Mouse (Mus musculus) embryonic facial prominence, embryonic 13.5 days (tissue): ENCODE data around the gene Efna5. TPM values are rescaled to one million over a fixed set of nuclear protein-coding genes. Genes with fewer than 3 reads are reported as not detected.

Source experiments
- ATAC-seq: fragments of 200-750 bp; cut with Nextera tagmentation; 2 replicates; pipeline ENCODE4 v1.8.0; 2017; ENCODE audit warnings: low read depth; ENCODE audit not compliant: insufficient number of reproducible peaks, insufficient read depth, low FRiP score, low TSS enrichment
- H3K27ac ChIP-seq: fragments of 300-500 bp; sonication (generic); 2 replicates; pipeline ENCODE4 v1.5.1; 2015; ENCODE audit warnings: moderate library complexity, mild to moderate bottlenecking, inconsistent platforms
- H3K27me3 ChIP-seq: fragments of 300-500 bp; sonication (generic); 2 replicates; pipeline ENCODE4 v1.6.1; 2015; ENCODE audit warnings: mild to moderate bottlenecking, inconsistent platforms
- H3K36me3 ChIP-seq: fragments of 300-500 bp; sonication (generic); 2 replicates; pipeline ENCODE4 v1.6.1; 2015; ENCODE audit warnings: mild to moderate bottlenecking, inconsistent platforms
- H3K4me1 ChIP-seq: fragments of 300-500 bp; sonication (generic); 2 replicates; pipeline ENCODE4 v1.6.1; 2015; ENCODE audit warnings: inconsistent platforms
- H3K4me2 ChIP-seq: fragments of 300-500 bp; sonication (generic); 2 replicates; pipeline ENCODE4 v1.6.1; 2015; ENCODE audit warnings: moderate library complexity, mild to moderate bottlenecking, inconsistent platforms
- H3K4me3 ChIP-seq: fragments of 300-500 bp; sonication (generic); 2 replicates; pipeline ENCODE4 v1.5.1; 2015; ENCODE audit warnings: mild to moderate bottlenecking, inconsistent platforms
- H3K9ac ChIP-seq: fragments of 300-500 bp; sonication (generic); 2 replicates; pipeline ENCODE4 v1.6.1; 2015; ENCODE audit warnings: mild to moderate bottlenecking, inconsistent platforms
- H3K9me3 ChIP-seq: fragments of 300-500 bp; sonication (generic); 2 replicates; pipeline ENCODE4 v1.6.1; 2016; ENCODE audit warnings: inconsistent platforms
- WGBS: fragments of 180-500 bp; shearing (Covaris S2); methylation state at CpG from one replicate; pipeline ENCODE4 v1.1.7; 2015; ENCODE audit warnings: mixed read lengths; 5-methylcytosine and 5-hydroxymethylcytosine counted together
- polyA plus RNA-seq: library from polyadenylated mRNA; unstranded; fragments of >200 nt; fragmentation: Nextera tagmentation; extraction: Ambion mirVana; gene quantifications from 2 replicates; pipeline ENCODE4 v1.2.1, GENCODE M21; 2015

Gene Efna5
- polyA plus RNA-seq, 1 experiment from 2014 or later, result 109 TPM

- WGBS, result 18% methylated on average over 2 of the region's 2 CpGs
- no peak for ATAC-seq
- H3K27me3 ChIP-seq, result no peaks in the 10 kb centered on the region
- H3K4me2 ChIP-seq, result peak overlapping the region; percentile 44
- peaks cover 47% of the 10 kb centered on the region for H3K4me1 ChIP-seq
- no peak overlapping the region for H3K4me3 ChIP-seq
- H3K27ac ChIP-seq, result peak overlapping the region; percentile 29; the same call in 1 of the 2 replicates
- H3K9me3 ChIP-seq, result no peaks in the 10 kb centered on the region
- no peaks in the 10 kb centered on the region for H3K36me3 ChIP-seq
- H3K9ac ChIP-seq, result no peak overlapping the region
These were observed 62.8 kb downstream of the Efna5 start for GRCm38 (mm10) chr17:62818337-62818736.

GRCm38 (mm10) chr17:62816879-62817278 is 64.2 kb downstream of the Efna5 start:
- H3K27me3 ChIP-seq, result no peaks in the 10 kb centered on the region
- H3K4me3 ChIP-seq, result no peak overlapping the region
- H3K27ac ChIP-seq, result no peak overlapping the region
- H3K36me3 ChIP-seq, result no peaks in the 10 kb centered on the region
- 71% methylated on average over 10 of the region's 10 CpGs for WGBS
- H3K9me3 ChIP-seq, result no peaks in the 10 kb centered on the region
- no peak overlapping the region for H3K9ac ChIP-seq
- H3K4me2 ChIP-seq, result no peak overlapping the region
- peaks cover 46% of the 10 kb centered on the region for H3K4me1 ChIP-seq
- no peak for ATAC-seq

DNA sequence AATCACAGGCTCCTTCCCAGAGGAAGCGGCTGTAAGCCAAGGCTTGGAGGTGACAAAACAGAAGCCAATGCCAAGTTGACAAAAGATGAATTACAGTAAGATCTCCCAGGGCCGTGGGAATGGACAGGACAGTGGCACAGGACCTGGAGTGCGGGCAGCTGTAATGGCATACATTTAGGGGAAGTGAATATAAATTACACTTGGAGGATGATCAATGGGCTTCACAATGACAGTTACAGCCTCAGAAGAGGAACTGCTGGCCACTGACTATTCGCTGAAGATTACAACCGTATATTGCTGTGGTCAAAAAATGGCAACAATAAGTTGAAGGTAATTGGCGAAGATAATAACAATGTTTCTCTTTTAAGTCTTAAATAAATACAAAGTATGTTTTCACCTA is 67.7 kb downstream of the Efna5 start:
- Histone ChIP-seq H3K9ac (no peak overlapping the region), H3K4me3 (no peak overlapping the region), H3K4me2 (no peak overlapping the region), H3K27me3 (no peaks in the 10 kb centered on the region), H3K4me1 (peaks cover 20% of the 10 kb centered on the region), H3K9me3 (no peaks in the 10 kb centered on the region), H3K36me3 (no peaks in the 10 kb centered on the region), H3K27ac (no peak overlapping the region)
- 88% methylated on average over 6 of the region's 6 CpGs for WGBS
- no peak for ATAC-seq

GRCm38 (mm10) chr17:62807891-62808290 is 73.2 kb downstream of the Efna5 start:
- no peak overlapping the region for H3K9ac ChIP-seq
- WGBS, result 86% methylated on average over 4 of the region's 4 CpGs
- peaks cover 8% of the 10 kb centered on the region for H3K4me1 ChIP-seq
- H3K9me3 ChIP-seq, result no peaks in the 10 kb centered on the region
- H3K27me3 ChIP-seq, result no peaks in the 10 kb centered on the region
- no peak overlapping the region for H3K4me3 ChIP-seq
- no peak for ATAC-seq
- H3K4me2 ChIP-seq, result no peak overlapping the region
- H3K36me3 ChIP-seq, result no peaks in the 10 kb centered on the region
- H3K27ac ChIP-seq, result no peak overlapping the region

DNA sequence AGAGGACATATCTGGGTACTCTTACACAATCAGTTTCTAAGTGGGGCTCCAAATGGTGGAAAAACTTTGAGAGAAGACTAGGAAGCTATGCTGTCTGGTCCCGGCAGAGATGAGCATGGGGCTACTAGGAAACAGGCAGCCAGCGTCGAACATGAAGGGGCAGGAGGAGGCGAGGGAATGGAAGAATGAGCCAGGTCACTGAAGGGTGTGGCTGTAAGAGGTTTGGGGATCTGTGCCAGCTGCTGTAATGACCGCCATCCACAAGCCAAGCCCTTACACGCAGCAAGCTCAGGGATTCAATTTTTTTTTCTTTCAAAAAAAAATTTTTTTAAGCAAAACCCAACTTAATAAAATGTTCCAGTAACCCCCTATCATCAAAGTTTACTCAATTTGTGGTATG is 74.5 kb downstream of the Efna5 start:
- H3K27me3 ChIP-seq, result no peaks in the 10 kb centered on the region
- H3K4me2 ChIP-seq, result no peak overlapping the region
- no peak overlapping the region for H3K27ac ChIP-seq
- no peaks in the 10 kb centered on the region for H3K9me3 ChIP-seq
- 75% methylated on average over 6 of the region's 6 CpGs for WGBS
- no peak overlapping the region for H3K9ac ChIP-seq
- ATAC-seq, result no peak
- H3K36me3 ChIP-seq, result no peaks in the 10 kb centered on the region
- H3K4me1 ChIP-seq, result peaks cover 8% of the 10 kb centered on the region
- H3K4me3 ChIP-seq, result no peak overlapping the region

DNA sequence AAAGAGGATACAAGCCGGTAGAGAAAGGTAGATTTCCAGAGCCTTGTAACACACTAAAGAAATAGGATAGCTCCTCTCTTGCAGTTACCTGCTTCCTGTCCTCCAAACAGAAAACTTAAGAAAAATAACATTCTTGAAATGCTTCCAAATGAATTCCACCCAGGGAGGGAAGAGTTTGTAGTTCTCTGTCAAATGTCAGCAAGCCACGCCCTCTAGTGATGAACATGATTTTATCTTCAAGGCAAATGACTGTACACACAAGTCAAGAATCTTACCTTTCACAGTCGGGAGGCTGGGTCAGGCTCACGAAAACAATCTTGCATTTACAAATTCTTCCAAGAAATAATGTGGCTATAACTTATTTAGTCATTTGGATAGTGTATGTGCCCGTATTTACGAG is 78.4 kb downstream of the Efna5 start:
- H3K4me2 ChIP-seq, result no peak overlapping the region
- peaks cover 8% of the 10 kb centered on the region for H3K4me1 ChIP-seq
- no peaks in the 10 kb centered on the region for H3K27me3 ChIP-seq
- H3K36me3 ChIP-seq, result no peaks in the 10 kb centered on the region
- H3K27ac ChIP-seq, result no peak overlapping the region
- ATAC-seq, result no peak
- WGBS, result 62% methylated on average over 6 of the region's 6 CpGs
- no peak overlapping the region for H3K9ac ChIP-seq
- no peak overlapping the region for H3K4me3 ChIP-seq
- H3K9me3 ChIP-seq, result no peaks in the 10 kb centered on the region

GRCm38 (mm10) chr17:62797272-62797671 is 83.8 kb downstream of the Efna5 start:
- H3K27me3 ChIP-seq, result no peaks in the 10 kb centered on the region
- no peak overlapping the region for H3K27ac ChIP-seq
- no peaks in the 10 kb centered on the region for H3K9me3 ChIP-seq
- no peak overlapping the region for H3K9ac ChIP-seq
- H3K4me2 ChIP-seq, result no peak overlapping the region
- WGBS, result 95% methylated on average over 3 of the region's 3 CpGs
- H3K36me3 ChIP-seq, result no peaks in the 10 kb centered on the region
- peaks cover 15% of the 10 kb centered on the region for H3K4me1 ChIP-seq
- ATAC-seq, result no peak
- H3K4me3 ChIP-seq, result no peak overlapping the region

DNA sequence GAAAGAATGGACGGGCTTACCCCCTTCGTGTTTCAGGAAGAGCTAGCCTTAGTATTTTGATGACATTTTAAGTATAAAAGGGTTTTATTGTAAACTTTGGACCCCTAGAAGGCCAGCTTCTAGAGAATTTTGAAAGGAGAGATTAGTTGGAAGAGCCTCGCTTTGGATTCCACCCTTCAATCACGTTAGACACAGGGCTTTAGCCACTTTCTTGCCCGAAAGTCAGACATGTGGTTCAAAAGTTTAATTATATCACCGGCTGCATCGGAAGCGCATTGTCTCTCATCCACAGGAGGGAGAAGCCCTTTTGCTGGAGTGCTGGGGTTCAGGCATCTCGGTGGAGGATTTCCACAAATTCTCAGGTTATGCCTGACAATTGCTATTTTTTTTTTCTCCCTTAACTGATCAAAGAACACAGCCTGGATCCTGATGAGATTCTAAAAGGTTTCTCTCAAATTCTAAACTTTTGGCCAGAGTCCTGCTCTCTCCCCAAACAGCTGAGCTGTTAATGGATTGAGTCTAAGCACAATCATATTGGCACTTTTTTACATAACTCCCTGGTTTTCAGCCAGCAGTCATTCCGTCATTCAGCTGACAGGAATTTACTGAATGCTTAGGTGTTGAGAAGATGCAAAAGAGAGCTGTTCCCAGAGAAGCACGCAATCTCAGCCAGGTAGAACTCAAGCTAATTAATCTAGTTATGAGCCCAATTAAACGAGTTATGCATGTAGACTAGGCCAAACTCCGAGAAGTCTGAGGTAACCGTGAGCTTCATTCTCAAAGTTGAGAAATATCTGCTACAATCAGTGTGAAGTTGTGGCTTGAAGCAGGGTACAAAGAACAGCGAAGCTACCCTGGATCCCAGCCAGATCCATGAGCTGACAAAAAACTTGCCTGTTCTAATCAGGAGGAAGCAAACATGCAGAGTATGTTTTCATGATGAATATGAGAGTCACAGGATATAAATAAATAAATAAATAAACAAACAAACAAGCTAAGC is 91.5 kb downstream of the Efna5 start:
- Histone ChIP-seq H3K27ac (no peak overlapping the region), H3K27me3 (no peaks in the 10 kb centered on the region), H3K9ac (no peak overlapping the region), H3K36me3 (no peaks in the 10 kb centered on the region), H3K4me2 (peak overlapping the region; percentile 32), H3K4me3 (no peak overlapping the region), H3K4me1 (peaks cover 56% of the 10 kb centered on the region), H3K9me3 (no peaks in the 10 kb centered on the region)
- no peak for ATAC-seq
- WGBS, result 27% methylated on average over 15 of the region's 15 CpGs

GRCm38 (mm10) chr17:62788783-62789182 is 92.3 kb downstream of the Efna5 start:
- Histone ChIP-seq H3K9me3 (no peaks in the 10 kb centered on the region), H3K9ac (no peak overlapping the region), H3K27ac (no peak overlapping the region), H3K36me3 (no peaks in the 10 kb centered on the region), H3K27me3 (no peaks in the 10 kb centered on the region), H3K4me2 (peak overlapping the region; percentile 32), H3K4me3 (no peak overlapping the region), H3K4me1 (peaks cover 62% of the 10 kb centered on the region)
- ATAC-seq, result no peak
- WGBS, result 36% methylated on average over 6 of the region's 6 CpGs

DNA sequence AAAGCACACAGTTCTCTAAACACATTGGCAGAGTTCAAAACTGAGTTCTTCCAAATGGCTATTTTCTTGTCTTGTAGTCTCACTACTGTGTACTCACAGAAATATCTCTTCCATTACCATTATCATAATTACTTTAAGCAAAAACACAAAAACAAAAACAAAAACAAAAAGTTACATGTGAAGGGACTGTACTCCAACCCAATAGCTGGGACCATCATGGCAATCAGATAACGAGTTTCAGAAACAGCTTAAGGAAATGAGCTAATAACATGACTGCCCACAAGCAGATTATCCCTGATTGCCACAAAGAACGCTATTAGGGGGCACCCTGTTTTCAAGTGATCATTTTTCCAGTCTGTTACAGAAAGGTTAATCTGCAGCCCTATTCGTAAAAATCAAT is 93.3 kb downstream of the Efna5 start:
- H3K27ac ChIP-seq, result no peak overlapping the region
- H3K9me3 ChIP-seq, result no peaks in the 10 kb centered on the region
- H3K4me1 ChIP-seq, result peaks cover 63% of the 10 kb centered on the region
- no peak overlapping the region for H3K4me3 ChIP-seq
- H3K36me3 ChIP-seq, result no peaks in the 10 kb centered on the region
- 27% methylated on average over 3 of the region's 3 CpGs for WGBS
- no peak overlapping the region for H3K4me2 ChIP-seq
- ATAC-seq, result no peak
- no peak overlapping the region for H3K9ac ChIP-seq
- H3K27me3 ChIP-seq, result no peaks in the 10 kb centered on the region

DNA sequence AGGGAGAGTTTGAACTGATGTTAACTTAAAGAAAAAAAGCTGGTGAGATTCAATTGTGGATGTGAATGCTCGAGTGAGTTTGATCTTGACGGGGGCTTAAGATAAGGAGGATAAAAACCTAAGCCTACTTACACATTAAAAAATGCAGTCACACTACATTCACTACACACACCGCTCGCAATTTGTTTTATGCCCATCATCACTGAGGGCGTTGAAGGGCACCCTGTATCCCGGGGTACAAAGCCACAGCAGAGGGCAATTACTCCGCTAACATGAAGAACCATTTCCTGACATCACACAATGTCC is 94.6 kb downstream of the Efna5 start:
- WGBS, result 61% methylated on average over 7 of the region's 7 CpGs
- H3K27ac ChIP-seq, result no peak overlapping the region
- H3K9me3 ChIP-seq, result no peaks in the 10 kb centered on the region
- H3K4me1 ChIP-seq, result peaks cover 66% of the 10 kb centered on the region
- H3K4me2 ChIP-seq, result no peak overlapping the region
- no peak overlapping the region for H3K4me3 ChIP-seq
- H3K9ac ChIP-seq, result no peak overlapping the region
- ATAC-seq, result no peak
- H3K36me3 ChIP-seq, result no peaks in the 10 kb centered on the region
- H3K27me3 ChIP-seq, result no peaks in the 10 kb centered on the region

DNA sequence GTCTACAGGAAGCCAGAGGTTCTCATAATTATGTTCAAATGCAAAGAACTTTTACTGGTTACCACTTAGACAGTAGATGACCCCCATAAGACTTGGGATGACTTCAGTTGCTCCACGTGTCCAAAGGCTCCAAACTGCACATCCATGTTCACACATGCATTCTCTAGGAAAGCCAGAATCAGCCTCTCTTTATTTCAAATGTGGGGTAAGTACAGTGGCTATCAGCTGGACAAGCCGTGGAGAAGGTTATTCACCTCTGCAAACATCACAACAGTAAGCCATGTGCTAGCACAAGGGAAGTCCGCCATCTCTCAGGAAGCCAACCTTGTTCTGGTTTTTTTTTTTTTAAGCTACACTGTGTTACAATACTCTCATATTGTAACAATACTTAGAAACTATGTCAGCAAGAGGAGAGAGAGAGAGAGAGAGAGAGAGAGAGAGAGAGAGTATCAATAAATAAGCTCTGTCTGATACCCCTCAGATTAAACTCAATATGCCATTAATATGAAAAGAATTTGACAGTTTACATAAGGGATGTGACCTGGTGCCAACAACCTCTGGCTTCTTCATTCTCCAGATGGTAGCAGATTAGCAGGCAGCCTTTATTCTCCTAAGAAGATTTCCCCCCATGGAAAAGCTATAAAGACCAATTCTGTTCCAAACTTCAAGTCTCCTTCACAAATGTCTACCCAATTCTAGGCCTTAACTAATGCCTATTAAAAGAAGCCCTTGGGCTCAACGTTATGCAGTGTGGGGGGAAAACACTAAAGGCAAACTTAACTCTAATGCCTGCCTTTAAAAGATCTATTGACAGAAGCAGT is 95.1 kb downstream of the Efna5 start:
- H3K9me3 ChIP-seq, result no peaks in the 10 kb centered on the region
- peaks cover 68% of the 10 kb centered on the region for H3K4me1 ChIP-seq
- no peaks in the 10 kb centered on the region for H3K27me3 ChIP-seq
- WGBS, result 56% methylated on average over 4 of the region's 4 CpGs
- H3K4me3 ChIP-seq, result no peak overlapping the region
- no peaks in the 10 kb centered on the region for H3K36me3 ChIP-seq
- no peak for ATAC-seq
- no peak overlapping the region for H3K9ac ChIP-seq
- H3K4me2 ChIP-seq, result no peak overlapping the region
- H3K27ac ChIP-seq, result no peak overlapping the region
